ENCODE assay signal across 20 mouse cellular contexts in the genomic region with DNA sequence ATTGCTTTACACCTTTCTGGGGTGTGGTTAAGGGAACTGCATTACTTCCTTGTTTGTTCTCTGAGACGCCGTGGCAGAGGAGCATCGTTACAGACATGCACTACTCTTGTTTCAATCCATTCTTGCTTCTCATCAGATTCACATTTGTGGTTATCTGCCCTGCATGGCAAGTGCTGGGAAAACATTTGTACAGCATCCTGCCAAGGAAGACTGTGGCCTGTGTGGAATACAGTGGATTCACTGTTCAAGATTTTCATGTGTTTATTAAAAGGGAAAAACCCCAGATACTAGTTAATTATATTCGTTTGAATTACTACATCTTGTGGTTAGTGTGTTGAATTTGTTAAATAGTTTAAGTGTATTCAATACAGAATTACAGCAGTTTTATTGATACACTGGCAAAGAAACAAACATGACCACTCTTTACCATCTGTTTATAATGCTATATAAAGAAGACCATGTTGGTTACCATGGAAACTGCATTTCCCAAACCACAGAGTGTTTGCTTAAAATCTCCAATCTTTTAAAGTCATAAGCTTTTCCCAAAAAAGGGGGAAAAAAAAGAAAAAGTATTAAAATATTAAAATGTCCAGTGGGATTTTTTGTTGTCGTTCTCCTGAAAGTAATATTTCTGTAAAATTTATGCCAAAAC. TPM values are rescaled to one million over a fixed set of nuclear protein-coding genes. Genes with fewer than 3 reads are reported as not detected.
A peak's percentile ranks its signal among the peaks of the same experiment; 100 is the strongest.
DNase-seq lines count a peak whose midpoint lies in the region; ATAC-seq and TF ChIP-seq lines count a peak whose summit lies in the region.
"Had no signal": no experiment of that assay in that cellular context is flagged by ENCODE, and none has a peak within 500 bp of the region (broad histone marks: within the 10 kb centered on the region; RNA-seq: fewer than 3 reads in every experiment).

No protein-coding gene starts in this region.

- ATAC-seq in hindbrain, embryonic 13.5 days (ENCODE audit: low FRiP score): no peak
- ATAC-seq in hindbrain, embryonic 11.5 days (ENCODE audit: low FRiP score): no peak
- no peak for ATAC-seq in midbrain, embryonic 13.5 days
- ATAC-seq in lung, postnatal 0 days: no peak
- ATAC-seq: intestine, embryonic 16.5 days; liver, postnatal 0 days had no signal

- H3K36me3 ChIP-seq in hindbrain, embryonic 13.5 days: no peaks in the 10 kb centered on the region
- no peaks in the 10 kb centered on the region for H3K36me3 ChIP-seq in hindbrain, embryonic 11.5 days (ENCODE audit: control insufficient read depth, insufficient read depth, low read length)
- no peaks in the 10 kb centered on the region for H3K36me3 ChIP-seq in midbrain, embryonic 13.5 days
- H3K36me3 ChIP-seq in midbrain, embryonic 10.5 days: no peaks in the 10 kb centered on the region
- H3K36me3 ChIP-seq in lung, postnatal 0 days (ENCODE audit: insufficient read depth, low read length): no peaks in the 10 kb centered on the region
- H3K36me3 ChIP-seq: limb, embryonic 12.5 days; stomach, embryonic 15.5 days had no signal

- no peaks in the 10 kb centered on the region for H3K27me3 ChIP-seq in hindbrain, embryonic 13.5 days
- H3K27me3 ChIP-seq in hindbrain, embryonic 11.5 days (ENCODE audit: control insufficient read depth, insufficient read depth, low read length): no peaks in the 10 kb centered on the region
- no peaks in the 10 kb centered on the region for H3K27me3 ChIP-seq in midbrain, embryonic 13.5 days
- no peaks in the 10 kb centered on the region for H3K27me3 ChIP-seq in midbrain, embryonic 10.5 days (ENCODE audit: low read depth, poor library complexity, severe bottlenecking)
- no peaks in the 10 kb centered on the region for H3K27me3 ChIP-seq in lung, postnatal 0 days (replicated peaks; ENCODE audit: insufficient read depth, low read length)
- H3K27me3 ChIP-seq: limb, embryonic 12.5 days; stomach, embryonic 15.5 days had no signal

- 0 out of 2 replicates have a peak overlapping the region, but pooled peaks have one; percentile 30 for H3K27ac ChIP-seq in hindbrain, embryonic 13.5 days
- no peak overlapping the region for H3K27ac ChIP-seq in hindbrain, embryonic 11.5 days (ENCODE audit: low read depth, low read length)
- H3K27ac ChIP-seq in midbrain, embryonic 13.5 days: 0 out of 2 replicates have a peak overlapping the region, but pooled peaks have one; percentile 41
- H3K27ac ChIP-seq in midbrain, embryonic 10.5 days (replicated peaks): no peak overlapping the region
- H3K27ac ChIP-seq in olfactory bulb, adult 2 months (ENCODE audit: insufficient read depth, low read depth, low read length): peak overlapping the region; percentile 51; the same call in 1 of the 2 replicates
- H3K27ac ChIP-seq in lung, postnatal 0 days (ENCODE audit: low read length): no peak overlapping the region
- H3K27ac ChIP-seq: limb, embryonic 12.5 days; macrophage; stomach, embryonic 15.5 days had no signal

- no peaks in the 10 kb centered on the region for H3K9me3 ChIP-seq in hindbrain, embryonic 13.5 days
- no peaks in the 10 kb centered on the region for H3K9me3 ChIP-seq in hindbrain, embryonic 11.5 days (ENCODE audit: control insufficient read depth, low read length)
- H3K9me3 ChIP-seq in midbrain, embryonic 13.5 days: no peaks in the 10 kb centered on the region
- no peaks in the 10 kb centered on the region for H3K9me3 ChIP-seq in midbrain, embryonic 10.5 days (replicated peaks)
- H3K9me3 ChIP-seq in lung, postnatal 0 days (ENCODE audit: low read length): no peaks in the 10 kb centered on the region
- H3K9me3 ChIP-seq: G1E; limb, embryonic 12.5 days; stomach, embryonic 15.5 days had no signal

- no peak for DNase-seq in hindbrain, embryonic 11.5 days (ENCODE audit: low spot score)
- DNase-seq in midbrain, embryonic 10.5 days (ENCODE audit: low spot score): no peak
- DNase-seq in fibroblast of lung, adult 2 months (ENCODE audit: low read depth): peak; percentile 48
- DNase-seq in lung, postnatal 14 days: no peak
- DNase-seq in lung, postnatal 0 days (ENCODE audit: low spot score): no peak
- DNase-seq: adrenal gland, adult 8-10 months; cerebellum, adult 8-10 months; kidney, postnatal 10 days; liver, postnatal 0 days; retina, postnatal 1 day; thymus, postnatal 14 days had no signal

- H3K4me2 ChIP-seq in hindbrain, embryonic 13.5 days: no peak overlapping the region
- no peak overlapping the region for H3K4me2 ChIP-seq in hindbrain, embryonic 11.5 days (replicated peaks; ENCODE audit: low read depth, low read length)
- H3K4me2 ChIP-seq in midbrain, embryonic 13.5 days (replicated peaks): no peak overlapping the region
- no peak overlapping the region for H3K4me2 ChIP-seq in lung, postnatal 0 days (replicated peaks; ENCODE audit: low read depth, low read length)
- H3K4me2 ChIP-seq: heart, embryonic 11.5 days; limb, embryonic 12.5 days; stomach, embryonic 15.5 days had no signal

- no peak overlapping the region for H3K4me3 ChIP-seq in hindbrain, embryonic 13.5 days
- no peak overlapping the region for H3K4me3 ChIP-seq in hindbrain, embryonic 11.5 days (ENCODE audit: low read depth, low read length)
- no peak overlapping the region for H3K4me3 ChIP-seq in midbrain, embryonic 13.5 days (replicated peaks)
- no peak overlapping the region for H3K4me3 ChIP-seq in midbrain, embryonic 10.5 days
- no peak overlapping the region for H3K4me3 ChIP-seq in olfactory bulb, adult 2 months (ENCODE audit: insufficient read depth, low read depth, low read length)
- H3K4me3 ChIP-seq in lung, postnatal 0 days (ENCODE audit: low read depth, low read length): no peak overlapping the region
- H3K4me3 ChIP-seq: limb, embryonic 12.5 days; stomach, embryonic 15.5 days had no signal

- peaks cover 22% of the 10 kb centered on the region for H3K4me1 ChIP-seq in hindbrain, embryonic 13.5 days (replicated peaks)
- H3K4me1 ChIP-seq in hindbrain, embryonic 11.5 days (replicated peaks; ENCODE audit: control insufficient read depth, insufficient read depth, low read length): no peaks in the 10 kb centered on the region
- peaks cover 22% of the 10 kb centered on the region for H3K4me1 ChIP-seq in midbrain, embryonic 13.5 days (replicated peaks)
- H3K4me1 ChIP-seq in midbrain, embryonic 10.5 days: peaks cover 13% of the 10 kb centered on the region; the same call in 1 of the 2 replicates
- H3K4me1 ChIP-seq in olfactory bulb, adult 2 months (ENCODE audit: control insufficient read depth, insufficient read depth, low read length): no peaks in the 10 kb centered on the region
- no peaks in the 10 kb centered on the region for H3K4me1 ChIP-seq in lung, postnatal 0 days (ENCODE audit: insufficient read depth, low read depth, low read length)

- WGBS in hindbrain, embryonic 13.5 days: 81% methylated on average over 5 of the region's 5 CpGs
- WGBS in hindbrain, embryonic 11.5 days: 88% methylated on average over 5 of the region's 5 CpGs
- 88% methylated on average over 5 of the region's 5 CpGs for WGBS in midbrain, embryonic 13.5 days
- WGBS in midbrain, embryonic 10.5 days: 90% methylated on average over 5 of the region's 5 CpGs
- WGBS in olfactory bulb, adult 2 months: 47% methylated on average over 5 of the region's 5 CpGs
- WGBS in lung, postnatal 0 days: 70% methylated on average over 5 of the region's 5 CpGs

- TF ChIP-seq POLR2A in olfactory bulb, adult 2 months (IDR thresholded peaks at IDR 0.05; ENCODE audit: insufficient read depth, low read depth, low read length): no peak

- no peak for TF ChIP-seq CTCF in olfactory bulb, adult 2 months (IDR thresholded peaks at IDR 0.05; ENCODE audit: insufficient read depth, low read depth, low read length)
- no peak for TF ChIP-seq CTCF in lung, postnatal 0 days (IDR thresholded peaks at IDR 0.05)

- TF ChIP-seq EP300 in lung, postnatal 0 days (IDR thresholded peaks at IDR 0.05): no peak

- H3K9ac ChIP-seq in hindbrain, embryonic 13.5 days: no peak overlapping the region
- no peak overlapping the region for H3K9ac ChIP-seq in hindbrain, embryonic 11.5 days (ENCODE audit: low read depth, low read length)
- no peak overlapping the region for H3K9ac ChIP-seq in midbrain, embryonic 13.5 days (replicated peaks)
- no peak overlapping the region for H3K9ac ChIP-seq in lung, postnatal 0 days (replicated peaks; ENCODE audit: low read depth)
- H3K9ac ChIP-seq: limb, embryonic 12.5 days; liver, postnatal 0 days; stomach, embryonic 15.5 days had no signal

RNA-seq across cellular contexts. Expression of a gene that starts 58.5 kb away (rescaled TPM):
- polyA plus RNA-seq in hindbrain, embryonic 13.5 days (2015; fragmentation: Nextera tagmentation; extraction: Ambion mirVana): 16.0 and 17.4 TPM in 2 replicates
- 15.2 and 18.4 TPM in 2 replicates for polyA plus RNA-seq in hindbrain, embryonic 11.5 days (2014; fragmentation: Nextera tagmentation; extraction: Ambion mirVana)
- polyA plus RNA-seq in midbrain, embryonic 13.5 days (2015; fragmentation: Nextera tagmentation; extraction: Ambion mirVana): 17.8 TPM in 2 replicates
- 15.2 and 16.0 TPM in 2 replicates for polyA plus RNA-seq in midbrain, embryonic 10.5 days (2016; fragmentation: Nextera tagmentation; extraction: Ambion mirVana)
- not detected in 2 replicates for polyA plus RNA-seq in olfactory bulb, adult 2 months (2012; ENCODE audit: insufficient read depth, insufficient read length, low replicate concordance, missing spikeins)
- 4.5 and 5.1 TPM in 2 replicates for polyA plus RNA-seq in lung, postnatal 0 days (2015; fragmentation: Nextera tagmentation; extraction: Ambion mirVana)

Comparison
In these comparisons a context has a peak if more than half of its experiments do, and no peak if none do; other contexts are left out.
1. H3K27ac ChIP-seq: peak in hindbrain, embryonic 13.5 days (single experiment), midbrain, embryonic 13.5 days (single experiment) and olfactory bulb, adult 2 months (single experiment); none in hindbrain, embryonic 11.5 days (single experiment), midbrain, embryonic 10.5 days (single experiment) and lung, postnatal 0 days (single experiment).